Mouse (Mus musculus) embryo, embryonic 11.5 days (tissue): Measurements from ENCODE around the gene Huwe1.

Source experiments
- DNase-seq: peaks from one replicate; pipeline ENCODE4 v3.0.0-alpha.2; 2012; ENCODE audit warnings: low read depth, low spot score

Gene Huwe1

DNA sequence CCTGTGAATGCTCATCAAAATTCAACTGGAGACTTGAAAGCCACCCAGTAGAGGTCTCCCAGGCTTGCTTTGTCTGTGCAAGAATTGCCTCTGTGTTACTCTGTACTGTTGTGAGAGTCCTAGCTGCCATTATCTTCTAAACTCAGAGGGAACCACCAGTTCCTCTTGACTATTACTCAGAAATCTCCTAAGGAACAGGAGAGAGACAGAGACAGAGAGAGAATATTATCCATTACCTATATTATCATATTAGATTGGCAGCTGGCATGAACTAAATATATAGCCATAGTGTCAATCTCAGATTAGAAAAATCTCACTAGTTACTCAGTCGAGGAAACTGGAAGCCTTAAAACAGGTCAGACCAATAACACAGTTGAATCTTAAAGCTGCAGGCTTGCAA, 149.6 kb downstream of the Huwe1 start:
- DNase-seq = no peak

DNA sequence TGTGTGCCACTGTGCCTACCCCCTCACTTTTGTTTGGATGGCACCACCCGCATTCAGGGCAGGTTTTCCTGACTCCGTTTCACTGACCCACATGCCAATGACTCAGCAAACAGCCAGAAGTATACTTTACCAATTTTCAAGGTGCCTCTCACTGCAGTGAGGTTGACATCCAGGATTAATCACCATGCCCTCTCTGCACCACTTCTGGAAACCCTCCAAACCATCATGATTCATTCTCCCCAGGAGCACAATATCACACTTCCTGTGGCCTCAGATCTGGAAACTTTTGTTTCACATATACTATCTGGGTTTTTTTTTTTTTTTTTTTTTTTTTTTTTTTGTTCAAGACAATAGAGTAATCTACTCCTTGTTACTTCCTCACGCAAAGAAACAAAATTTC, 150.6 kb downstream of the Huwe1 start:
- DNase-seq = no peak
